1 mouse cellular context compared by ENCODE assay signal in the genomic region with DNA sequence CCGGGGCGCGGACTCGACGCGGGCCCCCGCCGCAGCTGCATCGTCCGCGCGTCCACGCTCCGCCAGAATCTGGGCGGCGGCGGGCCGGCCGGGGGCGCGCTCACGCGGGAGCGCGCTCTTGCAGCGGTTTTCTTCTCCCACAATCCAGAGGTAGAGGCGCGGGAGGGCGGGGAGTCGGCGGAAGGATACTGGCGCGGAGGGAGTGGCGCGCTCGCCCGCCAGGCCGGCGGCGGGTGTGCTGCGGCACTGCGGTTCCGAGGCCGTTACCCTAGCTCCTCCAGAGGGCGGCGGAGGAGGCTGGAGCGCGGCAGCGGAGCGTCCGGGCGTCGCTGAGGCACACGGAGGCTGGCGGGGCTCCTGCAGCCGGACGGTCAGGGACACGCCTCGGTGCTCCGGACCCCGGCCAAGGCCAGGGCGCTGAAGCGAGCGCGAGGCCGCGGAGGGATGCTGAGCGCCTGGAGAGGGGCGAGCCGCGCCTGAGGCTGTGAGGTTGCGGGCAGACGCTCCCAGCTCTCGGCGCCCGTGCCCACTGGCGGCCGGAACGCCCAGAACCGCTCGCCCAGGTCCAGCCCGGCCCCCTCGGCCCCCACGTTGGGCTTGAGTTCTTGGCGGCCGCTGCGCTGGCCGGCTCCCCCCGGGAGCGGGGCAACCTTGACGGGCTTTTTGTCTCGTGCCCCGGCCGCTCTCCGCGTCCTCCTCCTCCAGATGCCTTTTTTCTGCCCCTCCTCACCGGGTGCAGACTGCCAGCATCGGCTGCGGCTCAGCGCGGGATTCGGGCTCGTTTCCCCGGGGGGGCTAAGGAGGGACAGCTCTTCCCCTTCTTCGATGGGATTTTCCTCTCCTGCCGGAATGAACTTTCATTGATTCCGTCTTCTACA.
TF ChIP-seq lines count a peak whose summit lies in the region.

Ccdc88a (plus strand) TSS at position 263 of the 878 bp plus-strand sequence.

TF ChIP-seq in myocyte, 11 proteins besides CTCF, POLR2A, EP300 and RAD21 (continued from another document):
- peak; percentile 51 for TF ChIP-seq REST (IDR thresholded peaks at IDR 0.05; ENCODE audit: insufficient read depth, insufficient read length)
- TF ChIP-seq USF1 (IDR thresholded peaks at IDR 0.05; ENCODE audit: low read depth): no peak
- TF ChIP-seq POLR2AphosphoS2 (IDR thresholded peaks at IDR 0.05; ENCODE audit: insufficient read length, low read depth): peak; percentile 98
- TF ChIP-seq TCF3 (IDR thresholded peaks at IDR 0.05; ENCODE audit: insufficient read length, low read depth): no peak
- TF ChIP-seq TCF12 (IDR thresholded peaks at IDR 0.05; ENCODE audit: insufficient read depth, poor library complexity, severe bottlenecking): no peak
